Comparison of ENCODE assay signal across 8 mouse cellular contexts in genomic region chr4:133370298-133371274, GRCm38 (mm10). TPM values are rescaled to one million over a fixed set of nuclear protein-coding genes. Genes with fewer than 3 reads are reported as not detected.
DNase-seq lines count a peak whose midpoint lies in the region; ATAC-seq and TF ChIP-seq lines count a peak whose summit lies in the region.

No protein-coding gene starts in this region.

- no peak for TF ChIP-seq CTCF in layer of hippocampus, adult 2 months (conservative IDR thresholded peaks at IDR 0.05)

- peak overlapping the region; percentile 88 for H3K9ac ChIP-seq in limb, embryonic 14.5 days (ENCODE audit: low read depth, low read length, severe bottlenecking)
- H3K9ac ChIP-seq in stomach, embryonic 14.5 days (replicated peaks; ENCODE audit: low read depth, low read length), result peak overlapping the region; percentile 87

- H3K4me1 ChIP-seq in erythroblast, embryonic 14.5 days (ENCODE audit: control insufficient read depth), result peaks cover 62% of the 10 kb centered on the region
- peaks cover 36% of the 10 kb centered on the region for H3K4me1 ChIP-seq in limb, embryonic 14.5 days (ENCODE audit: control insufficient read depth, insufficient read depth, low read length)
- peaks cover 42% of the 10 kb centered on the region for H3K4me1 ChIP-seq in stomach, embryonic 14.5 days (ENCODE audit: control insufficient read depth, insufficient read depth, low read length)

- DNase-seq in layer of hippocampus, adult 2 months (ENCODE audit: low spot score in 2 of 2), result no peak
- DNase-seq in layer of hippocampus, postnatal 14 days (ENCODE audit: low spot score in 2 of 2), result no peak
- peak; percentile 45 for DNase-seq in MN1 (ENCODE audit: low spot score)
- no peak for DNase-seq in limb, embryonic 14.5 days (ENCODE audit: low spot score)
- no peak for DNase-seq in ovary, postnatal 10 days (ENCODE audit: low spot score)
- no peak for DNase-seq in left cerebral cortex, adult 18-20 months (ENCODE audit: low spot score in 2 of 2)

- H3K4me2 ChIP-seq in limb, embryonic 14.5 days (replicated peaks; ENCODE audit: low read depth, low read length, severe bottlenecking), result peak overlapping the region; percentile 79
- H3K4me2 ChIP-seq in stomach, embryonic 14.5 days (replicated peaks; ENCODE audit: low read depth, low read length), result peak overlapping the region; percentile 87

- no peak for TF ChIP-seq POLR2A in limb, embryonic 14.5 days (IDR thresholded peaks at IDR 0.05; ENCODE audit: borderline replicate concordance, extremely low read depth, insufficient read depth, insufficient read length)

- H3K27ac ChIP-seq in layer of hippocampus, adult 2 months, result peak overlapping the region; percentile 98
- H3K27ac ChIP-seq in limb, embryonic 14.5 days (replicated peaks; ENCODE audit: low read depth, low read length), result peak overlapping the region; percentile 80; the same call in 1 of the 2 replicates
- H3K27ac ChIP-seq in stomach, embryonic 14.5 days (ENCODE audit: low read length), result peak overlapping the region; percentile 92

- peak overlapping the region; percentile 95 for H3K4me3 ChIP-seq in layer of hippocampus, adult 2 months
- H3K4me3 ChIP-seq in erythroblast, embryonic 14.5 days (replicated peaks), result peak overlapping the region; percentile 79
- H3K4me3 ChIP-seq in limb, embryonic 14.5 days (replicated peaks; ENCODE audit: low read length), result peak overlapping the region; percentile 85
- H3K4me3 ChIP-seq in stomach, embryonic 14.5 days (ENCODE audit: low read depth, low read length), result peak overlapping the region; percentile 91

- peaks cover 4% of the 10 kb centered on the region; the same call in 1 of the 2 replicates for H3K9me3 ChIP-seq in erythroblast, embryonic 14.5 days (ENCODE audit: control insufficient read depth, low read length)
- no peaks in the 10 kb centered on the region for H3K9me3 ChIP-seq in limb, embryonic 14.5 days (ENCODE audit: control insufficient read depth, low read length)
- no peaks in the 10 kb centered on the region for H3K9me3 ChIP-seq in stomach, embryonic 14.5 days (ENCODE audit: control insufficient read depth, low read depth, low read length)

- no peak for ATAC-seq in limb, embryonic 14.5 days (ENCODE audit: low FRiP score, low read depth)
- no peak for ATAC-seq in stomach, embryonic 14.5 days (ENCODE audit: insufficient number of reproducible peaks, insufficient read depth, low FRiP score, low read depth)

- peaks cover 36% of the 10 kb centered on the region for H3K36me3 ChIP-seq in erythroblast, embryonic 14.5 days (ENCODE audit: control insufficient read depth)
- H3K36me3 ChIP-seq in limb, embryonic 14.5 days (ENCODE audit: control insufficient read depth, insufficient read depth, low read length), result peaks cover 9% of the 10 kb centered on the region
- H3K36me3 ChIP-seq in stomach, embryonic 14.5 days (ENCODE audit: control insufficient read depth, insufficient read depth, low read length), result no peaks in the 10 kb centered on the region; the same call in 1 of the 2 replicates

- WGBS in limb, embryonic 14.5 days, result 67% methylated on average over 22 of the region's 22 CpGs
- WGBS in stomach, embryonic 14.5 days, result 62% methylated on average over 22 of the region's 22 CpGs

- peaks cover 3% of the 10 kb centered on the region; the same call in 1 of the 2 replicates for H3K27me3 ChIP-seq in erythroblast, embryonic 14.5 days (ENCODE audit: control insufficient read depth)
- no peaks in the 10 kb centered on the region for H3K27me3 ChIP-seq in limb, embryonic 14.5 days (ENCODE audit: control insufficient read depth, insufficient read depth, low read length)
- no peaks in the 10 kb centered on the region for H3K27me3 ChIP-seq in stomach, embryonic 14.5 days (ENCODE audit: control insufficient read depth, insufficient read depth, low read length)

RNA-seq across cellular contexts. Expression of gene Slc9a1, which starts 1.1 kb away (rescaled TPM):
- total RNA-seq in layer of hippocampus, adult 2 months (2021), result 10 to 100 TPM; 59.1 to 63.4 TPM
- total RNA-seq in layer of hippocampus, postnatal 14 days (2021), result 10 to 100 TPM; 60.0 to 62.8 TPM
- 3.7 and 3.8 TPM in 2 replicates for polyA plus RNA-seq in erythroblast, embryonic 14.5 days (2012)
- 36.7 and 46.7 TPM in 2 replicates for polyA plus RNA-seq in limb, embryonic 14.5 days (2012; rRNA removed)
- polyA plus RNA-seq in limb, embryonic 14.5 days (2014; fragmentation: Nextera tagmentation; extraction: Ambion mirVana), result 11.4 and 11.5 TPM in 2 replicates
- 9.8 and 10.6 TPM in 2 replicates for polyA plus RNA-seq in stomach, embryonic 14.5 days (2014; fragmentation: Nextera tagmentation; extraction: Ambion mirVana)
- 10 to 100 TPM; 46.3 to 47.9 TPM for total RNA-seq in left cerebral cortex, adult 18-20 months (2021)

RNA-seq across cellular contexts. Expression of gene Wdtc1, which starts 17.3 kb away (rescaled TPM):
- total RNA-seq in layer of hippocampus, adult 2 months (2021), result 10 to 100 TPM; 78.8 to 82.5 TPM
- total RNA-seq in layer of hippocampus, postnatal 14 days (2021), result 10 to 100 TPM; 67.8 to 68.9 TPM
- polyA plus RNA-seq in erythroblast, embryonic 14.5 days (2012), result 23.1 and 24.0 TPM in 2 replicates
- 27.8 and 35.9 TPM in 2 replicates for polyA plus RNA-seq in limb, embryonic 14.5 days (2012; rRNA removed)
- 17.6 and 18.6 TPM in 2 replicates for polyA plus RNA-seq in limb, embryonic 14.5 days (2014; fragmentation: Nextera tagmentation; extraction: Ambion mirVana)
- 18.5 and 19.9 TPM in 2 replicates for polyA plus RNA-seq in stomach, embryonic 14.5 days (2014; fragmentation: Nextera tagmentation; extraction: Ambion mirVana)
- 10 to 100 TPM; 61.2 to 68.1 TPM for total RNA-seq in left cerebral cortex, adult 18-20 months (2021)
